Mouse (Mus musculus) liver, adult 2 months (tissue): ENCODE data around the gene Rpa3. TPM values are rescaled to one million over a fixed set of nuclear protein-coding genes. Genes with fewer than 3 reads are reported as not detected.

Experiments used
- DNase-seq: peaks from one replicate; pipeline ENCODE4 v3.0.0-alpha.2; 2011; ENCODE audit warnings: low read depth, low spot score; ENCODE audit errors: extremely low read depth
- H3K27ac ChIP-seq: fragments of 200-500 bp; replicated peaks from 2 replicates; pipeline ENCODE4 v1.5.1; 2012; ENCODE audit warnings: low read depth, mild to moderate bottlenecking, control low read depth, inconsistent platforms, low read length; ENCODE audit not compliant: insufficient read depth
- H3K27me3 ChIP-seq: fragments of 200-500 bp; 2 replicates; pipeline ENCODE4 v1.6.1; 2012; ENCODE audit warnings: mild to moderate bottlenecking, moderate library complexity, low read length, inconsistent platforms; ENCODE audit not compliant: control insufficient read depth, insufficient read depth
- H3K36me3 ChIP-seq: fragments of 200-500 bp; 2 replicates; pipeline ENCODE4 v1.6.1; 2012; ENCODE audit warnings: low read length, inconsistent platforms; ENCODE audit not compliant: control insufficient read depth, insufficient read depth
- H3K4me1 ChIP-seq: fragments of 200-500 bp; 2 replicates; pipeline ENCODE4 v1.6.1; 2011; ENCODE audit warnings: low read length; ENCODE audit not compliant: control insufficient read depth, insufficient read depth
- H3K4me3 ChIP-seq: fragments of 200-500 bp; 2 replicates; pipeline ENCODE4 v1.5.1; 2011; ENCODE audit warnings: low read depth, mild to moderate bottlenecking, control low read depth, low read length, moderate library complexity; ENCODE audit not compliant: insufficient read depth
- H3K79me2 ChIP-seq: fragments of 200-500 bp; 2 replicates; pipeline ENCODE4 v1.6.1; 2012; ENCODE audit warnings: inconsistent platforms, mild to moderate bottlenecking, low read length, moderate library complexity; ENCODE audit not compliant: control insufficient read depth, insufficient read depth
- H3K9ac ChIP-seq: fragments of 200-500 bp; 2 replicates; pipeline ENCODE4 v1.6.1; 2012; ENCODE audit warnings: low read depth, mild to moderate bottlenecking, control low read depth, inconsistent platforms, low read length
- CTCF ChIP-seq: fragments of 200-500 bp; IDR thresholded peaks from 2 replicates; pipeline ENCODE4 v1.5.1; 2011; ENCODE audit warnings: low read depth, low read length, control low read depth
- POLR2A ChIP-seq: fragments of 200-500 bp; IDR thresholded peaks from 2 replicates; pipeline ENCODE4 v1.6.1; 2011; ENCODE audit warnings: low read length, control low read depth; ENCODE audit not compliant: insufficient read depth; ENCODE audit errors: extremely low read depth
- WGBS: fragments of 180-500 bp; shearing (Covaris S2); methylation state at CpG from one replicate; pipeline ENCODE4 v1.1.7; 2018; 5-methylcytosine and 5-hydroxymethylcytosine counted together
- polyA plus RNA-seq: library from polyadenylated mRNA; depleted of rRNA; stranded (reverse); fragments of >200 nt; gene quantifications from 2 replicates; pipeline ENCODE4 v1.2.3, GENCODE M21; 2012
- total RNA-seq: library from RNA; depleted of rRNA; stranded (reverse); fragments of >200 nt; gene quantifications from 2 replicates; pipeline ENCODE4 v1.2.3, GENCODE M21; 2014

Rpa3 gene
- total and polyA plus RNA-seq, 2 experiments: 1.6 to 17.1 TPM

DNA sequence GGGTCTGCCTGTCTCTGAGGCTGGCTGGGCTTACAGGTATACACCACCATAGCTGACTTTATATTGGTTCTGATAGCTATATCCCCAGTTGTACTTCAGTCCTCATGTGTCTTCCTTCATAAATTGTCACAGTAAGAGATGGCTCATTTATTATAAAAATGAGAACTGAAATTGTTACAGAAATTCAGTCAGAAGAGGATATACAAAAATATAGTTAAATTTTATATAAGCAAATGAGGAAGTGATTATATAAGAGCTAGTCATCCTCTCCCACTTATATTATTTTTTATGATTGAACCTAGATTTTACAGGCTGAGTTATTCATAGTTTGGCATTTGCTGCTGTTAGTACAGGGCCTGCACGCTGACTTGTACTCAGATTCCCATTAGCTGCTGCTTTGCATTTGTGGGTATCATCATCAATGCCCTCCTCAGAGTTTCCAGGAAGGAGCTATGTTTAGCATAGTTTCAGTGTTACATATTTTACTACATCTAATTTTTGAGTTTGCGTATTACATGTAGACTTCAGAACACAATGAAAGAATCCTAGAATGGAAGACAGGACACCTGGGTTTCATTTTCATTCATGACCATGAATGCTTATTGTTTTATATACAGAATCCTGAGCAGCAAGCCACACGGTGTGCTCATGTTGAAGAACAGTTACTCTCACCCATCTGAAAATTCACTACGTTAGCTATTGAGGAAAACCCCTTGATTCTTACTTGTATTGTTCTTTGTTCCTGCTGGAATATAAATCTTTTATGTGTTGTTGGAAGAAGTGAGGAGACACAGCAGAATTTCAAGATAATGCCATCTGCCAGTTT, 30.0 kb upstream of the Rpa3 start:
- WGBS: 91% methylated on average over 4 of the region's 4 CpGs
- Histone ChIP-seq H3K36me3 (no peaks in the 10 kb centered on the region; the same call in 1 of the 2 replicates), H3K4me1 (no peaks in the 10 kb centered on the region; the same call in 1 of the 2 replicates), H3K4me3 (no peak overlapping the region), H3K79me2 (no peaks in the 10 kb centered on the region), H3K27me3 (no peaks in the 10 kb centered on the region), H3K27ac (no peak overlapping the region), H3K9ac (no peak overlapping the region)
- no peak for DNase-seq
- TF ChIP-seq POLR2A (no peak), CTCF (no peak)

DNA sequence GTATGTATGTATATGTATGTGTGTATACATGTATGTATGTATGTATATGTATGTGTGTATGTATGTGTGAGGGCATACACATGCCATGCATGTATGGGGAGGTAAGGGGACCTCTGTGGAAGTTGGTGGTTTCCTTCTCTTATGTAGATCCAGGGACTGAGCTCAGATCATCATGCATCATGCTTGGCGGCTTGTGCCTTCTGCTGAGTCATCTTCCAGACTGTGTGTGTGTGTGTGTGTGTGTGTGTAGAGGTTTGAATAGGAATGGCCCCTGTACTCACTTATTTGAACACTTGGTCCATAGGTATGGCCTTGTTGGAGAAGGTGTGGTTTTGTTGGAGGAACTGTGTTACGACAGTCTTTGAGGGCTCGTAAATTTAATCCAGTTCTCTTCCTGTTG, 27.2 kb upstream of the Rpa3 start:
- no peak overlapping the region for H3K4me3 ChIP-seq
- 98% methylated on average over 3 of the region's 3 CpGs for WGBS
- no peak overlapping the region for H3K9ac ChIP-seq
- DNase-seq: no peak
- TF ChIP-seq POLR2A: no peak
- no peak for TF ChIP-seq CTCF
- H3K27ac ChIP-seq: no peak overlapping the region
- H3K36me3 ChIP-seq: no peaks in the 10 kb centered on the region
- H3K4me1 ChIP-seq: no peaks in the 10 kb centered on the region; the same call in 1 of the 2 replicates
- no peaks in the 10 kb centered on the region for H3K27me3 ChIP-seq
- H3K79me2 ChIP-seq: no peaks in the 10 kb centered on the region

DNA sequence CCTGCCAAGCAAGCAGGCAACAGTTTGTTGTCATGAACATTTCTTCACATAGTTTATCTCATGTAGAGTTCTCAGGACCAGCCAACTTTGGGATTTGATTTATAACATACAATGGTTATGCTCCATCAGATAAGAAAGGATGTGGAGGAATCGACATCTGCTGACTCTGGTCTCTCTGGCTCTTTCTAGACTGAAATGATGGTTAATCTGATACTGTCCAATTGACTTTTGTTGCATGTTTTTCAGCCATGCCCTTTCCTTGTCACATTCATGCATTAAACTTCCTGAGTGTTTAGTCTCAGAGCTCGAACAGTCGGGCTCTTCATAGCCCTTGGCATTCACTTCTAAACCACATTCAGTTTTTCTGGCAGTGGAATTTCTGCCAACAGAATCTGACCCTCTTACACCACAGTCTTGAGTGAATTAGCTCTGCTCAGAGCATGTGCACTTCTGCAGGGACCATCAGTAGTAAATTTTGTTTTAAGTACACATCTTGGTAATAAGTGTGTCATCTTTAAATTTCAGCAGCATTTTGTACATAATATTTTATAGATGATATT, 26.5 kb upstream of the Rpa3 start:
- DNase-seq: no peak
- TF ChIP-seq CTCF (no peak), POLR2A (no peak)
- no peak overlapping the region for H3K4me3 ChIP-seq
- H3K36me3 ChIP-seq: no peaks in the 10 kb centered on the region
- no peak overlapping the region for H3K27ac ChIP-seq
- no peak overlapping the region for H3K9ac ChIP-seq
- 79% methylated on average over 3 of the region's 3 CpGs for WGBS
- H3K27me3 ChIP-seq: no peaks in the 10 kb centered on the region
- H3K4me1 ChIP-seq: no peaks in the 10 kb centered on the region; the same call in 1 of the 2 replicates
- no peaks in the 10 kb centered on the region for H3K79me2 ChIP-seq

DNA sequence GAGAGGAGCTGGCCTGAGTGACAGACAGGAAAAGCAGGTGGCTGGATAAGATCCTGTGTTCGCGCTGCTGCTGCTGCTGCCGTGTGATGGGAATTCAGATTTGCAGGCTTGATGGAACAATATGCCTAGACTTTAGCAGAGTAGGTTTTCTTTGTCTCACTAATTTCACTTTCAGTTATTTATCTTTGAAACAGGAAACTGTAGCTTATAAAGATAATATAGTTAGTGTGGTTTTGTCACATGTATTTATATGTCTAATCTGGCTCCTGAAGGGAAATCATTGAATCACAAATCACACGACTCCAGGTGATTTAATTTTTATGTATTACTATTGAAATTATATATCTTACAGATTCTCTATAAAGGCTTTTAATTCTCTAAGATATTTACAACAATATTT, 24.3 kb upstream of the Rpa3 start:
- no peaks in the 10 kb centered on the region; the same call in 1 of the 2 replicates for H3K4me1 ChIP-seq
- H3K9ac ChIP-seq: no peak overlapping the region
- no peak for DNase-seq
- TF ChIP-seq CTCF: no peak
- TF ChIP-seq POLR2A: no peak
- H3K27me3 ChIP-seq: no peaks in the 10 kb centered on the region
- 85% methylated on average over 4 of the region's 4 CpGs for WGBS
- H3K79me2 ChIP-seq: no peaks in the 10 kb centered on the region
- no peak overlapping the region for H3K4me3 ChIP-seq
- H3K27ac ChIP-seq: no peak overlapping the region
- H3K36me3 ChIP-seq: no peaks in the 10 kb centered on the region

DNA sequence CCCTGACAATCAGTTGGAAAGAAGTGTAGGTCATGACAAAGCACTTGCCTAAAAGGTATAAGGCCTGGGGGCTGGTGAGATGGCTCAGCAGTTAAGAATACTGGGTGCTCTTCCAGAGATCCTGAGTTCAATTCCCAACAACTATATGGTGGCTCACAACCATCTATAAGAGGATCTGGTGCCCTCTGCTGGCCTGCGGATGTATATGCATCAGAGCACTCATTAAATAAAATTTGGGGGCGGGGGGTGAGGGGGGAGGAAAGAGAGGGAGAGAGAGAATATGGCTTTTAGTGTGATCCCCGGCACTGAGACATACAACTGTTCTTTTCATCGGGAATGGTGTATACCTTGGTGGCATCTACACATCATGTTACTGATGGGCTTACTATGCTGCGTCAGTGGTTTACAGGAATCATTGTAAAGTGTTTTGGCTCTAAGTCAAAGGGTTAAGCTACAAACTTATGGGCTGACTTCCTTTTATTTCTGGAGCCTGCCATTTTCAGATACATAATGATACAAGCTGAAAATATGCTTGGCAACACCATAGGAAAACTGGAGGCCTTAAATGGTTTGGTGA, 19.5 kb upstream of the Rpa3 start:
- Histone ChIP-seq H3K27me3 (no peaks in the 10 kb centered on the region), H3K9ac (no peak overlapping the region), H3K27ac (no peak overlapping the region), H3K79me2 (no peaks in the 10 kb centered on the region), H3K4me1 (peaks cover 2% of the 10 kb centered on the region; the same call in 1 of the 2 replicates), H3K4me3 (no peak overlapping the region), H3K36me3 (no peaks in the 10 kb centered on the region)
- TF ChIP-seq CTCF: peak; percentile 21; the same call in 1 of the 2 replicates
- no peak for TF ChIP-seq POLR2A
- 83% methylated on average over 5 of the region's 5 CpGs for WGBS
- no peak for DNase-seq

DNA sequence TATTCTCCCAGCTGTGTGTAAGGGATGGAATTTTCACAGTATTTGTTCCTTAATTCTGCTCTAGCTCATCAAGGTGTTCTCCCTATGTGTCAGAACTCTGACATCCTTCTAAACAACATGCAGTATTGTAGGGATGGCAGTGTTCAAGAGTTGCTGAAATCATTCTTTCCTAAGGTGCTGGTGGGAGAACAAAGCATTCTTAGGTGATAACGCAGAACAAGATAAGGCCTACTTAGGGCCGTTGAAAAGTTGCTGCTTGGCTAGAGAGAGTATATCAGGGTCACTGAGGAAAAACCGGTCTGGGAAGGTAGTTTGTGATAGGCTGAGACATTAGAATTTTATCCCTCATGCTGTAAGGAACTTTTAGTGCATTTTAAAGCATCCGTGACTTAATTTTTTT, 17.5 kb upstream of the Rpa3 start:
- H3K27ac ChIP-seq: no peak overlapping the region
- WGBS: 71% methylated on average over 4 of the region's 4 CpGs
- no peak for DNase-seq
- no peak for TF ChIP-seq CTCF
- TF ChIP-seq POLR2A: no peak
- no peak overlapping the region for H3K4me3 ChIP-seq
- no peaks in the 10 kb centered on the region for H3K36me3 ChIP-seq
- H3K79me2 ChIP-seq: no peaks in the 10 kb centered on the region
- H3K27me3 ChIP-seq: no peaks in the 10 kb centered on the region
- H3K9ac ChIP-seq: no peak overlapping the region
- H3K4me1 ChIP-seq: peaks cover 2% of the 10 kb centered on the region; the same call in 1 of the 2 replicates
